Mouse (Mus musculus): Measurements from ENCODE around the gene Pou2f3.

The Pou2f3 gene

GRCm38 (mm10) chr9:43093803-43094202 lies 116.4 kb downstream of the Pou2f3 start:
- in situ Hi-C loops (cut with MseI, MboI) = no loop called here

GRCm38 (mm10) chr9:43085686-43086285 lies 124.4 kb downstream of the Pou2f3 start:
- in situ Hi-C loops (cut with MseI, MboI) = no loop called here

GRCm38 (mm10) chr9:43084496-43085362 lies 125.4 kb downstream of the Pou2f3 start:
- in situ Hi-C loops (cut with MseI, MboI) = no loop called here

GRCm38 (mm10) chr9:43083441-43084055 lies 126.6 kb downstream of the Pou2f3 start:
- in situ Hi-C loops (cut with MseI, MboI) = no loop called here

GRCm38 (mm10) chr9:43078711-43079110 lies 131.5 kb downstream of the Pou2f3 start:
- in situ Hi-C loops (cut with MseI, MboI) = no loop called here

GRCm38 (mm10) chr9:43076163-43076562 lies 134.0 kb downstream of the Pou2f3 start:
- in situ Hi-C loops (cut with MseI, MboI) = no loop called here

- in situ Hi-C loops (cut with MseI, MboI) = no loop called here
Observed at GRCm38 (mm10) chr9:43074611-43075010, 135.6 kb downstream of the Pou2f3 start.
